Mouse (Mus musculus) C2C12 (cell line): ENCODE measurements at regions not wholly inside any gene's neighbourhood (a gene's known extent, or its start where the extent isn't known, plus 50 kb on each side); places are given as distances from the start of the nearest gene placed in this dataset.

Experiments used
- H3K27me3 ChIP-seq: one replicate; pipeline ENCODE4 v1.6.1; 2011; ENCODE audit not compliant: control insufficient read depth, insufficient read depth, insufficient read length
- H3K36me3 ChIP-seq: one replicate; pipeline ENCODE4 v1.6.1; 2011; ENCODE audit not compliant: control insufficient read depth, insufficient read depth
- H3K4me3 ChIP-seq: one replicate; pipeline ENCODE4 v1.5.1; 2011; ENCODE audit warnings: mild to moderate bottlenecking, control low read depth; ENCODE audit not compliant: poor library complexity, insufficient read depth, severe bottlenecking
- H3K79me2 ChIP-seq: one replicate; pipeline ENCODE4 v1.6.1; 2011; ENCODE audit not compliant: control insufficient read depth, insufficient read depth
- H3K79me3 ChIP-seq: one replicate; pipeline ENCODE4 v1.6.1; 2011; ENCODE audit warnings: low read depth, control low read depth
- H3ac ChIP-seq: one replicate; pipeline ENCODE3; 2011; ENCODE audit warnings: low read depth; ENCODE audit not compliant: control insufficient read depth, insufficient read length
- CEBPB ChIP-seq: IDR thresholded peaks from one replicate; pipeline ENCODE4 v1.6.1; 2011; ENCODE audit warnings: low read depth, mild to moderate bottlenecking, control low read depth, moderate library complexity
- CTCF ChIP-seq: IDR thresholded peaks from one replicate; pipeline ENCODE4 v1.5.1; 2011; ENCODE audit not compliant: control insufficient read depth, insufficient read depth, insufficient read length
- FOSL1 ChIP-seq: IDR thresholded peaks from one replicate; pipeline ENCODE4 v1.8.0; 2011; ENCODE audit warnings: mild to moderate bottlenecking, low read length; ENCODE audit not compliant: poor library complexity, insufficient read depth, severe bottlenecking
- MAX ChIP-seq: IDR thresholded peaks from one replicate; pipeline ENCODE4 v1.6.1; 2011; ENCODE audit warnings: mild to moderate bottlenecking, control low read depth
- MYOD1 ChIP-seq: IDR thresholded peaks from one replicate; pipeline ENCODE4 v1.6.1; 2011; ENCODE audit warnings: low read depth; ENCODE audit not compliant: control insufficient read depth, insufficient read length
- MYOG ChIP-seq: IDR thresholded peaks from one replicate; pipeline ENCODE4 v1.6.1; 2011; ENCODE audit not compliant: control insufficient read depth, insufficient read length; ENCODE audit errors: extremely low read depth
- USF1 ChIP-seq: IDR thresholded peaks from one replicate; pipeline ENCODE4 v1.6.1; 2011; ENCODE audit warnings: low read depth, mild to moderate bottlenecking, control low read depth, moderate library complexity

- no peaks in the 10 kb centered on the region for H3K79me2 ChIP-seq
- no peak overlapping the region for H3K4me3 ChIP-seq
- H3K36me3 ChIP-seq, result no peaks in the 10 kb centered on the region
- no peaks in the 10 kb centered on the region for H3K27me3 ChIP-seq
- H3K79me3 ChIP-seq, result no peaks in the 10 kb centered on the region
- H3ac ChIP-seq, result no peak overlapping the region
- TF ChIP-seq CTCF, result no peak
Observed at GRCm38 (mm10) chr1:137549659-137550058, 589.4 kb upstream of the Nr5a2 start.

GRCm38 (mm10) chr1:137545666-137546065, 585.4 kb upstream of the Nr5a2 start:
- Histone ChIP-seq H3K79me2 (no peaks in the 10 kb centered on the region), H3ac (no peak overlapping the region), H3K79me3 (no peaks in the 10 kb centered on the region), H3K27me3 (no peaks in the 10 kb centered on the region), H3K4me3 (no peak overlapping the region), H3K36me3 (no peaks in the 10 kb centered on the region)
- TF ChIP-seq CTCF, result no peak
- no peak for TF ChIP-seq USF1
- TF ChIP-seq CEBPB, result no peak
- no peak for TF ChIP-seq FOSL1
- no peak for TF ChIP-seq MAX
- TF ChIP-seq MYOG, result no peak
- no peak for TF ChIP-seq MYOD1

- no peak overlapping the region for H3ac ChIP-seq
Observed at GRCm38 (mm10) chr1:137543828-137544227, 583.6 kb upstream of the Nr5a2 start.

GRCm38 (mm10) chr1:137541453-137541852, 581.2 kb upstream of the Nr5a2 start:
- TF ChIP-seq FOSL1 (no peak), MYOG (no peak), USF1 (no peak), CTCF (no peak), CEBPB (no peak), MAX (no peak)
- Histone ChIP-seq H3K4me3 (no peak overlapping the region), H3K79me3 (no peaks in the 10 kb centered on the region)

More at GRCm38 (mm10) chr1:137543828-137544227, 583.6 kb upstream of the Nr5a2 start:
- Histone ChIP-seq H3K79me2 (no peaks in the 10 kb centered on the region), H3K27me3 (no peaks in the 10 kb centered on the region), H3K36me3 (no peaks in the 10 kb centered on the region), H3K79me3 (no peaks in the 10 kb centered on the region), H3K4me3 (no peak overlapping the region)
- TF ChIP-seq USF1, result no peak
- TF ChIP-seq FOSL1, result no peak
- no peak for TF ChIP-seq MYOD1
- no peak for TF ChIP-seq MYOG
- no peak for TF ChIP-seq CTCF
- no peak for TF ChIP-seq MAX
- no peak for TF ChIP-seq CEBPB

GRCm38 (mm10) chr1:137539424-137540116, 579.3 kb upstream of the Nr5a2 start:
- TF ChIP-seq MYOD1, result no peak
- TF ChIP-seq CTCF, result no peak
- TF ChIP-seq MAX, result no peak
- TF ChIP-seq USF1, result no peak
- TF ChIP-seq CEBPB, result no peak
- TF ChIP-seq MYOG, result no peak
- no peak for TF ChIP-seq FOSL1
- Histone ChIP-seq H3K4me3 (no peak overlapping the region), H3K79me3 (no peaks in the 10 kb centered on the region), H3K36me3 (no peaks in the 10 kb centered on the region), H3K79me2 (no peaks in the 10 kb centered on the region), H3ac (no peak overlapping the region), H3K27me3 (no peaks in the 10 kb centered on the region)

More at GRCm38 (mm10) chr1:137541453-137541852, 581.2 kb upstream of the Nr5a2 start:
- Histone ChIP-seq H3ac (no peak overlapping the region), H3K27me3 (no peaks in the 10 kb centered on the region), H3K79me2 (no peaks in the 10 kb centered on the region), H3K36me3 (no peaks in the 10 kb centered on the region)

- Histone ChIP-seq H3K36me3 (no peaks in the 10 kb centered on the region), H3K4me3 (no peak overlapping the region), H3K79me3 (no peaks in the 10 kb centered on the region), H3ac (no peak overlapping the region), H3K27me3 (no peaks in the 10 kb centered on the region), H3K79me2 (no peaks in the 10 kb centered on the region)
- no peak for TF ChIP-seq CEBPB
- no peak for TF ChIP-seq MYOD1
- no peak for TF ChIP-seq CTCF
- no peak for TF ChIP-seq MYOG
- TF ChIP-seq USF1, result no peak
- no peak for TF ChIP-seq MAX
Observed at GRCm38 (mm10) chr1:137514750-137515149, 554.5 kb upstream of the Nr5a2 start.
